Mouse (Mus musculus): ENCODE data around the gene Epb41l4b.

Gene Epb41l4b

GRCm38 (mm10) chr4:57058623-57059022 is 84.6 kb downstream of the Epb41l4b start:
- no peak for DNase-seq

GRCm38 (mm10) chr4:57057637-57058036 is 85.6 kb downstream of the Epb41l4b start:
- DNase-seq, result no peak

GRCm38 (mm10) chr4:57055635-57056034 is 87.6 kb downstream of the Epb41l4b start:
- DNase-seq, result no peak

- DNase-seq, result no peak
Measured at GRCm38 (mm10) chr4:57049281-57049921, 93.8 kb downstream of the Epb41l4b start.

GRCm38 (mm10) chr4:57048566-57048965 is 94.7 kb downstream of the Epb41l4b start:
- DNase-seq, result no peak

GRCm38 (mm10) chr4:57046160-57046571 is 97.1 kb downstream of the Epb41l4b start:
- no peak for DNase-seq

- no peak for DNase-seq
Measured at GRCm38 (mm10) chr4:57043621-57044020, 99.6 kb downstream of the Epb41l4b start.

- no peak for DNase-seq
Measured at GRCm38 (mm10) chr4:57041661-57042060, 101.6 kb downstream of the Epb41l4b start.

GRCm38 (mm10) chr4:57041211-57041610 is 102.0 kb downstream of the Epb41l4b start:
- DNase-seq, result no peak

- DNase-seq, result no peak
Measured at GRCm38 (mm10) chr4:57040481-57040880, 102.8 kb downstream of the Epb41l4b start.

- no peak for DNase-seq
Measured at GRCm38 (mm10) chr4:57039127-57040031, 103.9 kb downstream of the Epb41l4b start.

- no peak for DNase-seq
Measured at GRCm38 (mm10) chr4:57037554-57037953, 105.7 kb downstream of the Epb41l4b start.

- DNase-seq, result no peak
Measured at GRCm38 (mm10) chr4:57034169-57034568, 109.1 kb downstream of the Epb41l4b start.

- no peak for DNase-seq
Measured at GRCm38 (mm10) chr4:57031440-57031839, 111.8 kb downstream of the Epb41l4b start.

GRCm38 (mm10) chr4:57027954-57028353 is 115.3 kb downstream of the Epb41l4b start:
- no peak for DNase-seq

GRCm38 (mm10) chr4:57023527-57023926 is 119.7 kb downstream of the Epb41l4b start:
- DNase-seq, result no peak

GRCm38 (mm10) chr4:57021288-57021687 is 121.9 kb downstream of the Epb41l4b start:
- no peak for DNase-seq

- peak; percentile 66 for DNase-seq
Measured at GRCm38 (mm10) chr4:57017229-57017628, 126.0 kb downstream of the Epb41l4b start.

- no peak for DNase-seq
Measured at GRCm38 (mm10) chr4:57016366-57017171, 126.7 kb downstream of the Epb41l4b start.

- DNase-seq, result no peak
Measured at GRCm38 (mm10) chr4:57015032-57015431, 128.2 kb downstream of the Epb41l4b start.

- DNase-seq, result no peak
Measured at GRCm38 (mm10) chr4:57011454-57012046, 131.7 kb downstream of the Epb41l4b start.

- DNase-seq, result no peak
Measured at GRCm38 (mm10) chr4:57010919-57011318, 132.3 kb downstream of the Epb41l4b start.

GRCm38 (mm10) chr4:57010425-57010824 is 132.8 kb downstream of the Epb41l4b start:
- DNase-seq, result no peak
